In the genomic region with DNA sequence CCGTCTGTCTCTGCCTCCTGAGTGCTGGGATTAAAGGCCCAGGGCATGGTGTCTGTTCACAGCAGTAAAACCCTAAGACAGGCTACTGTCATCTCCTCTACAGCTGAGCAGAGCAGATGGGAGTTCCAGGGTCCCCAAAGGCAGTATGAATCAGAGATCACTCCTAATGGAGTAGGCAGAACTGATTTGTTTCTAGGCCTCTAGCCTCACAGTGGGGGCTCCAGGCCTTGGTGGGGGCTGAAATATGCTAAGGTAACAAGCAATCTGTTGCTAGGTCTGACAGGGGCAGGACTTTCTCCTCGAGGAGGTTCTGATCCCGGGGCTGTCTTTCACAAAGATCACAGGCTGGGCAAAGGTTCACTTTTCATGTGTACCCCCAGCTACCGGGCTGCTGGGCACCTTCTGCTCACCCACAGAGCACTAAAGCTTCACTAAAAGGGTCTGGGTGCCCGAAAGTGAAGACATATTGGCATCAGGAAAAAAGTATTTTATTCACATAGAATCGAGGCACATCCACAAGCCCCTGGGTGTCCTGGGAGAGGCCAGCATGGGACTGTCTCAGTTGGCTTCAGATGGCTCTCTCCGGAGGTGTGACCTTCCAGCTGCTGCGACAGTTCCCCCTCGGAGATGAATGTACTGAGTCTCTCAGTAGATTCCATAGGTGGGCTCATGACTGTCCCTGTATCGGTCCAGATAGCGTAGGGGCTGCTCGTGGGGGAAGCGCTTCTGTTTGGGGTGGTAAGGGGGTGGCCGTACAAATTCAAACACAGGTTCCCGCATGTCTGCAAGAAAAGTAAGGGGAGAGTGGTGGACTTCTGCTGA, we compare ENCODE assay signal across 8 mouse cellular contexts. TPM values are rescaled to one million over a fixed set of nuclear protein-coding genes. Genes with fewer than 3 reads are reported as not detected.
DNase-seq lines count a peak whose midpoint lies in the region; ATAC-seq and TF ChIP-seq lines count a peak whose summit lies in the region.

No protein-coding gene starts in this region.

- H3K27ac ChIP-seq in embryonic facial prominence, embryonic 15.5 days (replicated peaks) = peak overlapping the region; percentile 94
- no peak overlapping the region for H3K27ac ChIP-seq in limb, embryonic 11.5 days (replicated peaks; ENCODE audit: low read depth, low read length)
- H3K27ac ChIP-seq in olfactory bulb, adult 2 months (ENCODE audit: insufficient read depth, low read depth, low read length) = no peak overlapping the region; the same call in 1 of the 2 replicates

- peak; percentile 20 for DNase-seq in lung, adult 2 months
- DNase-seq in lung, adult 18-20 months = no peak
- no peak for DNase-seq in limb, embryonic 11.5 days (ENCODE audit: low spot score)
- DNase-seq in left cerebral cortex, postnatal 25 days (ENCODE audit: low spot score in 2 of 2) = no peak
- no peak for DNase-seq in right cerebral cortex, adult 2 months (ENCODE audit: low spot score in 2 of 2)
- DNase-seq in urinary bladder, adult 18-20 months (ENCODE audit: low spot score in 2 of 2) = no peak

- H3K36me3 ChIP-seq in embryonic facial prominence, embryonic 15.5 days = peaks cover 32% of the 10 kb centered on the region
- H3K36me3 ChIP-seq in limb, embryonic 11.5 days (ENCODE audit: control insufficient read depth, insufficient read depth, low read length) = peaks cover 8% of the 10 kb centered on the region; the same call in 1 of the 2 replicates

- no peak for TF ChIP-seq POLR2A in lung, adult 2 months (IDR thresholded peaks at IDR 0.05; ENCODE audit: borderline replicate concordance, extremely low read depth, low read depth, low read length)
- TF ChIP-seq POLR2A in olfactory bulb, adult 2 months (IDR thresholded peaks at IDR 0.05; ENCODE audit: insufficient read depth, low read depth, low read length) = no peak

- peak overlapping the region; percentile 94 for H3K4me3 ChIP-seq in lung, adult 2 months (replicated peaks; ENCODE audit: extremely low read depth, low read depth, low read length)
- H3K4me3 ChIP-seq in embryonic facial prominence, embryonic 15.5 days (replicated peaks) = peak overlapping the region; percentile 63
- H3K4me3 ChIP-seq in limb, embryonic 11.5 days (ENCODE audit: low read depth, low read length) = peak overlapping the region; percentile 46
- H3K4me3 ChIP-seq in olfactory bulb, adult 2 months (ENCODE audit: insufficient read depth, low read depth, low read length) = peak overlapping the region; percentile 70; the same call in 1 of the 2 replicates

- no peak for TF ChIP-seq CTCF in lung, adult 2 months (IDR thresholded peaks at IDR 0.05; ENCODE audit: insufficient read depth, low read length)
- no peak for TF ChIP-seq CTCF in olfactory bulb, adult 2 months (IDR thresholded peaks at IDR 0.05; ENCODE audit: insufficient read depth, low read depth, low read length)

- peak overlapping the region; percentile 78 for H3K4me2 ChIP-seq in embryonic facial prominence, embryonic 15.5 days (replicated peaks)
- H3K4me2 ChIP-seq in limb, embryonic 11.5 days (ENCODE audit: low read depth, severe bottlenecking) = peak overlapping the region; percentile 80; the same call in 1 of the 2 replicates

- H3K27me3 ChIP-seq in embryonic facial prominence, embryonic 15.5 days = no peaks in the 10 kb centered on the region
- H3K27me3 ChIP-seq in limb, embryonic 11.5 days (ENCODE audit: control insufficient read depth, insufficient read depth, low read length) = no peaks in the 10 kb centered on the region

- no peaks in the 10 kb centered on the region for H3K9me3 ChIP-seq in embryonic facial prominence, embryonic 15.5 days (replicated peaks)
- H3K9me3 ChIP-seq in limb, embryonic 11.5 days (ENCODE audit: control insufficient read depth, low read length) = no peaks in the 10 kb centered on the region

- no peak overlapping the region for H3K9ac ChIP-seq in embryonic facial prominence, embryonic 15.5 days
- H3K9ac ChIP-seq in limb, embryonic 11.5 days (ENCODE audit: low read length) = 0 out of 2 replicates have a peak overlapping the region, but pooled peaks have one; percentile 32

- H3K4me1 ChIP-seq in lung, adult 2 months (ENCODE audit: control insufficient read depth, insufficient read depth, low read length) = peaks cover 23% of the 10 kb centered on the region
- peaks cover 56% of the 10 kb centered on the region for H3K4me1 ChIP-seq in embryonic facial prominence, embryonic 15.5 days
- peaks cover 22% of the 10 kb centered on the region for H3K4me1 ChIP-seq in limb, embryonic 11.5 days (ENCODE audit: control insufficient read depth, insufficient read depth, low read length)
- peaks cover 16% of the 10 kb centered on the region for H3K4me1 ChIP-seq in olfactory bulb, adult 2 months (ENCODE audit: control insufficient read depth, insufficient read depth, low read length)

- no peak for ATAC-seq in embryonic facial prominence, embryonic 15.5 days (ENCODE audit: insufficient number of reproducible peaks, low FRiP score, low TSS enrichment, low read depth)
- no peak for ATAC-seq in limb, embryonic 11.5 days (ENCODE audit: insufficient number of reproducible peaks, low FRiP score, low TSS enrichment, low read depth)

- WGBS in lung, adult 2 months = 79% methylated on average over 15 of the region's 15 CpGs
- WGBS in embryonic facial prominence, embryonic 15.5 days = 82% methylated on average over 15 of the region's 15 CpGs
- WGBS in limb, embryonic 11.5 days = 84% methylated on average over 15 of the region's 15 CpGs
- WGBS in olfactory bulb, adult 2 months = 80% methylated on average over 15 of the region's 15 CpGs

- intact Hi-C loops in left cerebral cortex, postnatal 25 days (cut with DNase I) = loop anchor here (5.0 kb wide), 1 partner anchor 99 kb away; the partner anchor contains the start of gene Unk

RNA-seq across cellular contexts. Expression of gene Trim65, which starts 0.6 kb away (rescaled TPM):
- 17.3 and 21.4 TPM in 2 replicates for polyA plus RNA-seq in lung, adult 2 months (2012; rRNA removed)
- 5.2 and 6.1 TPM in 2 replicates for polyA plus RNA-seq in embryonic facial prominence, embryonic 15.5 days (2015; fragmentation: Nextera tagmentation; extraction: Ambion mirVana)
- 2.2 and 2.5 TPM in 2 replicates for polyA plus RNA-seq in limb, embryonic 11.5 days (2014; fragmentation: Nextera tagmentation; extraction: Ambion mirVana)
- not detected in 2 replicates for polyA plus RNA-seq in olfactory bulb, adult 2 months (2012; ENCODE audit: insufficient read depth, insufficient read length, low replicate concordance, missing spikeins)
- total RNA-seq in left cerebral cortex, postnatal 25 days (2021) = 1 to 10 TPM; 7.0 to 7.1 TPM

RNA-seq across cellular contexts. Expression of gene Trim47, which starts 4.5 kb away (rescaled TPM):
- polyA plus RNA-seq in lung, adult 2 months (2012; rRNA removed) = 44.6 and 55.5 TPM in 2 replicates
- polyA plus RNA-seq in embryonic facial prominence, embryonic 15.5 days (2015; fragmentation: Nextera tagmentation; extraction: Ambion mirVana) = 25.1 and 27.6 TPM in 2 replicates
- 3.7 and 4.3 TPM in 2 replicates for polyA plus RNA-seq in limb, embryonic 11.5 days (2014; fragmentation: Nextera tagmentation; extraction: Ambion mirVana)
- not detected in 2 replicates for polyA plus RNA-seq in olfactory bulb, adult 2 months (2012; ENCODE audit: insufficient read depth, insufficient read length, low replicate concordance, missing spikeins)
- 1 to 10 TPM; 7.0 to 7.4 TPM for total RNA-seq in left cerebral cortex, postnatal 25 days (2021)

RNA-seq across cellular contexts. Expression of gene Mrpl38, which starts 7.1 kb away (rescaled TPM):
- polyA plus RNA-seq in lung, adult 2 months (2012; rRNA removed) = 32.9 and 41.3 TPM in 2 replicates
- 86.9 and 93.7 TPM in 2 replicates for polyA plus RNA-seq in embryonic facial prominence, embryonic 15.5 days (2015; fragmentation: Nextera tagmentation; extraction: Ambion mirVana)
- 110 and 111 TPM in 2 replicates for polyA plus RNA-seq in limb, embryonic 11.5 days (2014; fragmentation: Nextera tagmentation; extraction: Ambion mirVana)
- polyA plus RNA-seq in olfactory bulb, adult 2 months (2012; ENCODE audit: insufficient read depth, insufficient read length, low replicate concordance, missing spikeins) = not detected in 2 replicates
- 10 to 100 TPM; 53.0 to 53.8 TPM for total RNA-seq in left cerebral cortex, postnatal 25 days (2021)

RNA-seq across cellular contexts. Expression of gene Fbf1, which starts 36.4 kb away (rescaled TPM):
- 26.5 and 35.5 TPM in 2 replicates for polyA plus RNA-seq in lung, adult 2 months (2012; rRNA removed)
- 36.9 and 44.9 TPM in 2 replicates for polyA plus RNA-seq in embryonic facial prominence, embryonic 15.5 days (2015; fragmentation: Nextera tagmentation; extraction: Ambion mirVana)
- polyA plus RNA-seq in limb, embryonic 11.5 days (2014; fragmentation: Nextera tagmentation; extraction: Ambion mirVana) = 28.2 and 35.0 TPM in 2 replicates
- 87.6 TPM in 1 of 2 replicates, not detected in the other for polyA plus RNA-seq in olfactory bulb, adult 2 months (2012; ENCODE audit: insufficient read depth, insufficient read length, low replicate concordance, missing spikeins)
- total RNA-seq in left cerebral cortex, postnatal 25 days (2021) = 10 to 100 TPM; 72.8 to 82.1 TPM

RNA-seq across cellular contexts. Expression of gene Wbp2, which starts 44.8 kb away (rescaled TPM):
- 257 and 267 TPM in 2 replicates for polyA plus RNA-seq in lung, adult 2 months (2012; rRNA removed)
- polyA plus RNA-seq in embryonic facial prominence, embryonic 15.5 days (2015; fragmentation: Nextera tagmentation; extraction: Ambion mirVana) = 68.6 and 90.8 TPM in 2 replicates
- 49.3 and 52.1 TPM in 2 replicates for polyA plus RNA-seq in limb, embryonic 11.5 days (2014; fragmentation: Nextera tagmentation; extraction: Ambion mirVana)
- polyA plus RNA-seq in olfactory bulb, adult 2 months (2012; ENCODE audit: insufficient read depth, insufficient read length, low replicate concordance, missing spikeins) = 339 TPM in 1 of 2 replicates, not detected in the other
- 100 to 1,000 TPM; 342 to 363 TPM for total RNA-seq in left cerebral cortex, postnatal 25 days (2021)
